In the genomic region with DNA sequence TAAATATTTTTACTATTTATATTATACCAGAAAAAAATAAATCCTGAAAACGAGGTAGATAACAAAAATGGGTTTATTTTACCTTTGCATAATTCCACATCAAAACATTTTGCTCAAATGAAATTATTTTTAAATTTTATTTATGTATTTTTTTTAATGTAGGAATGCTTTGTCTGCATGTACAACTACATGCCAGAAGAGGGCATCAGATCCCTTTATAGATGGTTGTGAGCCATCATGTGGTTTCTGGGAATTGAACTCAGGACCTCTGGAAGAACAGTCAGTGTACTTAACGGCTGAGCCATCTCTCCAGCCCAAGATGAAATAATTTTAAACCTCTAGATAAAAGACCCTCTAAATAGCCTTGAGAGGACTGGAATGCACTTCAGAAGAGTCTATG, we compare ENCODE assay signal across 37 mouse cellular contexts. TPM values are rescaled to one million over a fixed set of nuclear protein-coding genes. Genes with fewer than 3 reads are reported as not detected.
DNase-seq lines count a peak whose midpoint lies in the region; ATAC-seq and TF ChIP-seq lines count a peak whose summit lies in the region.
"Had no signal": no experiment of that assay in that cellular context is flagged by ENCODE, and none has a peak within 500 bp of the region (broad histone marks: within the 10 kb centered on the region; RNA-seq: fewer than 3 reads in every experiment).

No protein-coding gene starts in this region.

- no peak for ATAC-seq in kidney, postnatal 0 days (replicated peaks; ENCODE audit: low FRiP score, low read depth)
- no peak for ATAC-seq in lung, embryonic 14.5 days (ENCODE audit: insufficient read depth)
- ATAC-seq in forebrain, postnatal 0 days, result no peak
- ATAC-seq: forebrain, embryonic 15.5 days; midbrain, embryonic 15.5 days had no signal

- WGBS in kidney, postnatal 0 days, result 59% methylated on average over 2 of the region's 2 CpGs
- 42% methylated on average over 2 of the region's 2 CpGs for WGBS in lung, embryonic 14.5 days
- 62% methylated on average over 2 of the region's 2 CpGs for WGBS in forebrain, postnatal 0 days

- H3K4me1 ChIP-seq in kidney, postnatal 0 days (replicated peaks; ENCODE audit: insufficient read depth, low read length), result no peaks in the 10 kb centered on the region
- no peaks in the 10 kb centered on the region for H3K4me1 ChIP-seq in lung, embryonic 14.5 days (ENCODE audit: insufficient read depth)
- H3K4me1 ChIP-seq in forebrain, postnatal 0 days (ENCODE audit: insufficient read depth), result no peaks in the 10 kb centered on the region
- H3K4me1 ChIP-seq: embryonic facial prominence, embryonic 12.5 days; forebrain, embryonic 10.5 days; forebrain, embryonic 15.5 days; hindbrain, embryonic 10.5 days; stomach, embryonic 15.5 days had no signal

- peak; percentile 41 for TF ChIP-seq CTCF in gastrocnemius, adult 2 months (IDR thresholded peaks at IDR 0.05)
- TF ChIP-seq CTCF in kidney, postnatal 0 days (IDR thresholded peaks at IDR 0.05; ENCODE audit: low read depth), result peak; percentile 39
- TF ChIP-seq CTCF in lung, embryonic 14.5 days (IDR thresholded peaks at IDR 0.05; ENCODE audit: low read depth), result 0 out of 2 replicates have a peak, but pooled peaks have one; percentile 18
- TF ChIP-seq CTCF in forebrain, postnatal 0 days (IDR thresholded peaks at IDR 0.05; ENCODE audit: low read depth), result no peak

- H3K9ac ChIP-seq in kidney, postnatal 0 days (ENCODE audit: low read depth, low read length), result no peak overlapping the region
- H3K9ac ChIP-seq in lung, embryonic 14.5 days, result no peak overlapping the region
- no peak overlapping the region for H3K9ac ChIP-seq in forebrain, postnatal 0 days
- H3K9ac ChIP-seq: embryonic facial prominence, embryonic 12.5 days; forebrain, embryonic 15.5 days; heart, embryonic 12.5 days; hindbrain, embryonic 15.5 days; liver, embryonic 15.5 days; midbrain, embryonic 15.5 days; stomach, embryonic 15.5 days had no signal

- 0 out of 2 replicates have a peak, but pooled peaks cover 4% of the 10 kb centered on the region for H3K36me3 ChIP-seq in kidney, postnatal 0 days (ENCODE audit: insufficient read depth, low read length)
- peaks cover 4% of the 10 kb centered on the region; the same call in 1 of the 2 replicates for H3K36me3 ChIP-seq in lung, embryonic 14.5 days (ENCODE audit: insufficient read depth)
- H3K36me3 ChIP-seq in forebrain, postnatal 0 days (ENCODE audit: insufficient read depth), result no peaks in the 10 kb centered on the region
- H3K36me3 ChIP-seq: embryonic facial prominence, embryonic 12.5 days; forebrain, embryonic 15.5 days; hindbrain, embryonic 15.5 days; midbrain, embryonic 15.5 days; stomach, embryonic 15.5 days had no signal

- H3K9me3 ChIP-seq in kidney, postnatal 0 days (replicated peaks; ENCODE audit: low read length), result no peaks in the 10 kb centered on the region
- H3K9me3 ChIP-seq in lung, embryonic 14.5 days (ENCODE audit: low read depth, low read length), result no peaks in the 10 kb centered on the region
- H3K9me3 ChIP-seq in forebrain, postnatal 0 days (ENCODE audit: low read length), result no peaks in the 10 kb centered on the region
- H3K9me3 ChIP-seq: embryonic facial prominence, embryonic 12.5 days; forebrain, embryonic 10.5 days; forebrain, embryonic 15.5 days; G1E; heart, embryonic 12.5 days; hindbrain, embryonic 10.5 days; hindbrain, embryonic 15.5 days; liver, embryonic 15.5 days; midbrain, embryonic 15.5 days; stomach, embryonic 15.5 days had no signal

- no peak overlapping the region for H3K4me3 ChIP-seq in gastrocnemius, adult 2 months
- H3K4me3 ChIP-seq in kidney, postnatal 0 days (replicated peaks; ENCODE audit: low read depth, low read length), result no peak overlapping the region
- no peak overlapping the region for H3K4me3 ChIP-seq in lung, embryonic 14.5 days (ENCODE audit: low read depth, low read length)
- H3K4me3 ChIP-seq in forebrain, postnatal 0 days (ENCODE audit: low read depth, low read length), result no peak overlapping the region
- H3K4me3 ChIP-seq: embryonic facial prominence, embryonic 12.5 days; forebrain, embryonic 10.5 days; forebrain, embryonic 15.5 days; heart, embryonic 12.5 days; hindbrain, embryonic 10.5 days; hindbrain, embryonic 15.5 days; liver, embryonic 15.5 days; midbrain, embryonic 15.5 days; stomach, embryonic 15.5 days had no signal

- no peaks in the 10 kb centered on the region for H3K27me3 ChIP-seq in kidney, postnatal 0 days (ENCODE audit: insufficient read depth, low read length)
- H3K27me3 ChIP-seq in lung, embryonic 14.5 days (ENCODE audit: insufficient read depth, low read length), result no peaks in the 10 kb centered on the region
- H3K27me3 ChIP-seq in forebrain, postnatal 0 days (ENCODE audit: insufficient read depth, low read length), result no peaks in the 10 kb centered on the region
- H3K27me3 ChIP-seq: embryonic facial prominence, embryonic 12.5 days; forebrain, embryonic 15.5 days; heart, embryonic 12.5 days; hindbrain, embryonic 15.5 days; liver, embryonic 15.5 days; midbrain, embryonic 15.5 days; stomach, embryonic 15.5 days had no signal

- DNase-seq in gastrocnemius, adult 2 months, result no peak
- DNase-seq in gastrocnemius, postnatal 10 days, result no peak
- DNase-seq in kidney, postnatal 0 days (ENCODE audit: low spot score), result no peak
- DNase-seq in kidney, adult 11 months, result no peak
- DNase-seq in lung, embryonic 14.5 days, result no peak
- no peak for DNase-seq in lung, postnatal 36 days
- DNase-seq in forebrain, postnatal 0 days, result no peak
- DNase-seq: adrenal gland, postnatal 14 days; cerebellum, adult 11 months; cerebellum, adult 9-10 months; cerebellum, postnatal 36 days; heart, postnatal 14 days; kidney, adult 9 months; kidney, postnatal 14 days; left cerebral cortex, postnatal 4 days; right cerebral cortex, postnatal 25 days; thymus, postnatal 14 days had no signal

- intact Hi-C loops in gastrocnemius, adult 2 months (cut with DNase I), result no loop called here

- no peak overlapping the region for H3K27ac ChIP-seq in gastrocnemius, adult 2 months
- H3K27ac ChIP-seq in kidney, postnatal 0 days, result no peak overlapping the region
- no peak overlapping the region for H3K27ac ChIP-seq in lung, embryonic 14.5 days (ENCODE audit: low read depth)
- H3K27ac ChIP-seq in forebrain, postnatal 0 days (ENCODE audit: low read depth, low read length), result no peak overlapping the region
- H3K27ac ChIP-seq: embryonic facial prominence, embryonic 12.5 days; forebrain, embryonic 10.5 days; forebrain, embryonic 15.5 days; hindbrain, embryonic 10.5 days; hindbrain, embryonic 15.5 days; liver, embryonic 15.5 days; midbrain, embryonic 15.5 days; stomach, embryonic 15.5 days had no signal

- no peak overlapping the region for H3K4me2 ChIP-seq in kidney, postnatal 0 days (ENCODE audit: low read length)
- H3K4me2 ChIP-seq in lung, embryonic 14.5 days, result no peak overlapping the region
- H3K4me2 ChIP-seq in forebrain, postnatal 0 days (ENCODE audit: low read depth), result no peak overlapping the region
- H3K4me2 ChIP-seq: embryonic facial prominence, embryonic 12.5 days; forebrain, embryonic 15.5 days; heart, embryonic 12.5 days; hindbrain, embryonic 15.5 days; liver, embryonic 15.5 days; midbrain, embryonic 15.5 days; stomach, embryonic 15.5 days had no signal

RNA-seq across cellular contexts. Expression of a gene that starts 7.0 kb away (rescaled TPM):
- total RNA-seq in gastrocnemius, adult 2 months (2021), result 10 to 100 TPM; 10.4 to 11.9 TPM
- total RNA-seq in gastrocnemius, postnatal 10 days (2021), result 10 to 100 TPM; 19.0 to 19.3 TPM
- polyA plus RNA-seq in kidney, postnatal 0 days (2015; fragmentation: Nextera tagmentation; extraction: Ambion mirVana), result 133 and 139 TPM in 2 replicates
- polyA plus RNA-seq in lung, embryonic 14.5 days (2014; fragmentation: Nextera tagmentation; extraction: Ambion mirVana), result 61.1 and 61.3 TPM in 2 replicates
- 83.7 and 102 TPM in 2 replicates for total RNA-seq in forebrain, postnatal 0 days (2014; rRNA removed)
- polyA plus RNA-seq in forebrain, postnatal 0 days (2015; fragmentation: Nextera tagmentation; extraction: Ambion mirVana), result 101 and 112 TPM in 2 replicates

RNA-seq across cellular contexts. Expression of a gene that starts 27.2 kb away (rescaled TPM):
- under 1 TPM in 1 of 2 experiments, not detected in 1; 0.36 TPM for total RNA-seq in gastrocnemius, adult 2 months (2021)
- not detected for total RNA-seq in gastrocnemius, postnatal 10 days (2021)
- 53.4 and 54.5 TPM in 2 replicates for polyA plus RNA-seq in kidney, postnatal 0 days (2015; fragmentation: Nextera tagmentation; extraction: Ambion mirVana)
- 0.11 and 0.26 TPM in 2 replicates for polyA plus RNA-seq in lung, embryonic 14.5 days (2014; fragmentation: Nextera tagmentation; extraction: Ambion mirVana)
- not detected in 2 replicates for total RNA-seq in forebrain, postnatal 0 days (2014; rRNA removed)
- polyA plus RNA-seq in forebrain, postnatal 0 days (2015; fragmentation: Nextera tagmentation; extraction: Ambion mirVana), result 0.11 and 0.34 TPM in 2 replicates
- total RNA-seq: G1E; left cerebral cortex, postnatal 4 days had no signal
- polyA plus RNA-seq: forebrain, embryonic 15.5 days had no signal

RNA-seq across cellular contexts. Expression of a gene that starts 33.1 kb away (rescaled TPM):
- 1 to 10 TPM in 1 of 2 experiments, under 1 TPM in 1; 0.87 to 1.0 TPM for total RNA-seq in gastrocnemius, adult 2 months (2021)
- total RNA-seq in gastrocnemius, postnatal 10 days (2021), result 1 to 10 TPM in 1 of 2 experiments, under 1 TPM in 1; 0.90 to 1.2 TPM
- polyA plus RNA-seq in kidney, postnatal 0 days (2015; fragmentation: Nextera tagmentation; extraction: Ambion mirVana), result 3.7 and 5.2 TPM in 2 replicates
- polyA plus RNA-seq in lung, embryonic 14.5 days (2014; fragmentation: Nextera tagmentation; extraction: Ambion mirVana), result 6.6 and 7.8 TPM in 2 replicates
- 17.4 and 22.9 TPM in 2 replicates for total RNA-seq in forebrain, postnatal 0 days (2014; rRNA removed)
- 28.3 and 34.3 TPM in 2 replicates for polyA plus RNA-seq in forebrain, postnatal 0 days (2015; fragmentation: Nextera tagmentation; extraction: Ambion mirVana)
- total RNA-seq: G1E had no signal
- polyA plus RNA-seq: G1E had no signal

RNA-seq across cellular contexts. Expression of a gene that starts 33.4 kb away (rescaled TPM):
- total RNA-seq in gastrocnemius, adult 2 months (2021), result under 1 TPM; 0.26 to 0.45 TPM
- under 1 TPM; 0.14 to 0.27 TPM for total RNA-seq in gastrocnemius, postnatal 10 days (2021)
- polyA plus RNA-seq in kidney, postnatal 0 days (2015; fragmentation: Nextera tagmentation; extraction: Ambion mirVana), result 0.17 and 0.27 TPM in 2 replicates
- 0.17 and 0.26 TPM in 2 replicates for polyA plus RNA-seq in lung, embryonic 14.5 days (2014; fragmentation: Nextera tagmentation; extraction: Ambion mirVana)
- 0.76 and 0.92 TPM in 2 replicates for total RNA-seq in forebrain, postnatal 0 days (2014; rRNA removed)
- polyA plus RNA-seq in forebrain, postnatal 0 days (2015; fragmentation: Nextera tagmentation; extraction: Ambion mirVana), result 0.65 and 0.80 TPM in 2 replicates
- polyA plus RNA-seq: G1E had no signal

RNA-seq across cellular contexts. Expression of a gene that starts 39.6 kb away (rescaled TPM):
- total RNA-seq in gastrocnemius, adult 2 months (2021), result not detected
- total RNA-seq in gastrocnemius, postnatal 10 days (2021), result not detected
- polyA plus RNA-seq in kidney, postnatal 0 days (2015; fragmentation: Nextera tagmentation; extraction: Ambion mirVana), result not detected in 2 replicates
- not detected in 2 replicates for polyA plus RNA-seq in lung, embryonic 14.5 days (2014; fragmentation: Nextera tagmentation; extraction: Ambion mirVana)
- not detected in 2 replicates for total RNA-seq in forebrain, postnatal 0 days (2014; rRNA removed)
- polyA plus RNA-seq in forebrain, postnatal 0 days (2015; fragmentation: Nextera tagmentation; extraction: Ambion mirVana), result 0.17 TPM in 1 of 2 replicates, not detected in the other
- total RNA-seq: adrenal gland, postnatal 14 days; G1E; gastrocnemius, adult 8-10 months; heart, postnatal 14 days; layer of hippocampus, postnatal 14 days; left cerebral cortex, postnatal 4 days; neutrophil, adult 5-6 weeks had no signal
- polyA plus RNA-seq: C2C12; embryonic facial prominence, embryonic 12.5 days; forebrain, embryonic 10.5 days; G1E; gonadal fat pad, adult 2 months; heart, embryonic 12.5 days; intestine, embryonic 14.5 days; limb, embryonic 14.5 days; liver, embryonic 15.5 days; lung, embryonic 16.5 days; neural tube, embryonic 11.5 days; stomach, embryonic 15.5 days; urinary bladder, adult 2 months had no signal
